Mouse (Mus musculus): ENCODE results near the gene Hs3st3b1. TPM values are rescaled to one million over a fixed set of nuclear protein-coding genes. Genes with fewer than 3 reads are reported as not detected.

Hs3st3b1 gene
- 1 to 10 TPM; 1.8 to 2.7 TPM for total RNA-seq (2021)
- long read RNA-seq, experiment 1, full-length matches to known transcripts, result 2 of 2 reads
- long read RNA-seq, experiment 1, partial matches to known transcripts, result 0 of 2 reads
- long read RNA-seq, experiment 1, other reads (novel, unspliced or antisense), result 0 of 2 reads
- long read RNA-seq, experiment 2, full-length matches to known transcripts, result 2 of 4 reads
- long read RNA-seq, experiment 2, partial matches to known transcripts, result 0 of 4 reads
- long read RNA-seq, experiment 2, other reads (novel, unspliced or antisense), result 2 of 4 reads

DNA sequence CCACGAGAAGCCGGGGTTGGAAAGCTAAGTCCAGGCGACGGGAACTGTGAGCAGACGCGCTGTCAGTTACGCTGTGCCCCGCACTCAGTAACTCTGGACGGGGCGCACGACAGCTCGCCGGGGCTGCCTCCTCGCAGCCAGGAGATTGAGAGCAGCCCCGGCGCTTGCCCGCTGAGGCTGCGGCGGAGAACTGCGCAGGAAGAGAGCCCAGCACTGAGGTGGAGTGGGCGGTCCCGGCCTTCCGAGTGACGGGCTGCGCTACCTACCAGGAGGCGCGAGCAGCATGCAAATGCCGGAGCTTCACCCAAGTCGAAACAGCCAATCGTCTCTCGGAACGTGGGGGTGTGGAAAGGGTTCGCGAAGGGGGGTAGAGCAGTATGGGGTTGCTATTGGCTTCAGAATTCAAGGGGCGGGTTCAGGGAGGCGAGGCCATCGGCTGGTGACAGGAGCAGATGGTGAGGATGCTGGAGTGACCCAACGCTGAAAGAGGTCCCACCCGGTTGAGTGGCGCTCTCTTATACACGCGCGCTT lies at the start of gene Hs3st3b1:
Hs3st3b1 (minus strand) TSS at position 200 of the 531 bp plus-strand sequence.
- DNase-seq (ENCODE audit: low spot score in 2 of 2), result peak; percentile 86 to 89

DNA sequence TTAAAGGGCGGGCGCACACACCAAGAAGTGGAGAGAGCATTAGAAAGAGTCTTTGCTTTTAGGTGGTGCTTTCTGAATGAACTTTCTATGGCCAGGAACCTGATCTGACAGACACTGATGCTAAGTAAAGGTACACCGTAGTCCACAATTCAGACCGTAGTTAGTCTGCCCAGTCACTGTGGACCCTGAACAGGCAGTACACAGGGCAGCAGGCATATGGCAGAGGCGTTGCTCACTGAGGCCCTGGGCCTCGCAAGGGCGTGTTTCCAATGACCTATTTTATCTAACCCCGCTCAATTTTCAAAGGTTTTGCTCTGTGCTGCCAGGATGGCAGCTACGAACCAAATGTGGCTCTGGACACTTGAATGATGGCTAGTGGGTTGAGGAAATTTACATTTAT lies 49.4 kb upstream of the Hs3st3b1 start:
- DNase-seq (ENCODE audit: low spot score in 2 of 2), result no peak

DNA sequence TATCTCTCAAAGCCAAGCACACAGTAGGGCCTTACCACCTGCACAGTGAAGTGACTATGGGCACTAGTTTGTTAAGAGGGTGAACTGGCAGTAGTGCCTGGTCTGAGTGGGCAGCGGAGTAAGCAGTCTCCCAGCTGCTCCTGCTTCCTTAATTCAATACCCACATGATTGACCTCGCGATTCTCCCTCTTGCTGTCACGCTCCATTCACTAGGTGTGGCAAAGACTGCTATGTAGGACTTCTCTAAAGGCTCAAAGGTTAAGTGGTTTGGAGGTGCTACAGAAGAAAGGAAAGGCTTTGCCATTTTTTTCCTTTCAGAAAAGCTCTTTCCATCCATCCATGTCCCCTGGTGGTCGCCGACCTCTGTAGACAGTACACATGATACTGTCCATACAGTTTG lies 48.7 kb upstream of the Hs3st3b1 start:
- no peak for DNase-seq (ENCODE audit: low spot score in 2 of 2)

DNA sequence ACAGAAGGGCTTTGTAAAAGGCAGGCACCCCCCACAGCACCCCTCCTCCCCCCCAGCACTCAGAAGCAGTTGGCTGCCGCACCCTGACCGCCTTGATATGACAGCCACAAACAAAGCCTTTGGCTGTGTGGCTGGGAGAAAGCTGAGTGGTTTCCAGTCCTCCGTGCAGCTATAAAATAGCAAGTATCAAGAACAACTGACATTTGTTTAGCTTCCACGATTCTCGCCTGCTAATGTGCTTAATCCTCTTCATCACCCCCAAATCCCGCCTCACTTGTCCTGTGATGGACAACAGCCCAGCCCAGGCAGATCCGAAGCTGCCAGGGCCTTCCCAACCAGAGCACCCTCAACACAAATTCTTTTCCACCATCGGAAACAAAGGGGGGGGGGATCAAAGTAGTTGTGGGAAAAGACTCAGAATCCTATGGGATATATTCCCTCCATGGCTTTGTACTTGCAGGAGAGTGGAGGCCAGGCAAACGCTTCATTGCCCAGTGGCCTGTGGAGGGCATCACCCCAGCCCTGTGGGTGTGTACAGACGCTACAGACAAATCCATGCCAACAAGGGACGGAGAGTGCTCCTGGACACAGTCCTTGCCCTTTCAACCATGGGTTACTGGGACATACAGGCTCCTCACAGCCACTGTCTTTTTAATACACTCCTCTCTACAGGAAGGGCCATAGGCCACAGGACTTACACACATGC lies 47.3 kb upstream of the Hs3st3b1 start:
- no peak for DNase-seq (ENCODE audit: low spot score in 2 of 2)

DNA sequence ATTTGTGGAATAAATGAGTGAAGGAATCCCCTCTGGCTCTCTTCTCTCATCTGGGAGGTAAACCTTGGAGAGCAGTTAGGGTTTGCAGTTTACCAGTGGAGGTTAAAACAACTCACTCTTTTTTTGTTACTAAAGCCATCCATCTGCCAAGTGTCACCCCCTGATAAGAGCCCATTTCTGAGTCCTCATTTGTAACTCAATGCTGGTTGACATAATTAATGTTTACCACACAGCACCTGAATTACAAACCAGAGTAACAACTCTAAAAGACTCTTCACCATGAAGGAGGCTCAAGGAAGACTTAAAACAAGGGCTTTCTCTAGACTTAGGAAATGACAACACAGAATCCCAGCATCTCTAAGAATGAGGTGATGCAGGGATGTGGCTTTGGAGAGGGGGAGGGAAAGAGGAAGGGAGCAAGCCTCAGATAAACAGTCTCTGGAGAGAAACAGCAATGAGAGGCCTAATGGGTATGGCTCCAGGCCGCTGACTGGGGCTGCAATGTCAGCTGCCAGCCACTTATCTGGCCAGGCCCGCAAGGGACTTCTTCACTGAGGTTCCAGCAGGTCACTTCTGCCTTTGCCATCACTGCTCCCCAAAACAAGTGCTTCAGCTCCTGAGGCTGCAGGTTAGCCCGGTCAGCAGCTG lies 46.4 kb upstream of the Hs3st3b1 start:
- no peak for DNase-seq (ENCODE audit: low spot score in 2 of 2)

DNA sequence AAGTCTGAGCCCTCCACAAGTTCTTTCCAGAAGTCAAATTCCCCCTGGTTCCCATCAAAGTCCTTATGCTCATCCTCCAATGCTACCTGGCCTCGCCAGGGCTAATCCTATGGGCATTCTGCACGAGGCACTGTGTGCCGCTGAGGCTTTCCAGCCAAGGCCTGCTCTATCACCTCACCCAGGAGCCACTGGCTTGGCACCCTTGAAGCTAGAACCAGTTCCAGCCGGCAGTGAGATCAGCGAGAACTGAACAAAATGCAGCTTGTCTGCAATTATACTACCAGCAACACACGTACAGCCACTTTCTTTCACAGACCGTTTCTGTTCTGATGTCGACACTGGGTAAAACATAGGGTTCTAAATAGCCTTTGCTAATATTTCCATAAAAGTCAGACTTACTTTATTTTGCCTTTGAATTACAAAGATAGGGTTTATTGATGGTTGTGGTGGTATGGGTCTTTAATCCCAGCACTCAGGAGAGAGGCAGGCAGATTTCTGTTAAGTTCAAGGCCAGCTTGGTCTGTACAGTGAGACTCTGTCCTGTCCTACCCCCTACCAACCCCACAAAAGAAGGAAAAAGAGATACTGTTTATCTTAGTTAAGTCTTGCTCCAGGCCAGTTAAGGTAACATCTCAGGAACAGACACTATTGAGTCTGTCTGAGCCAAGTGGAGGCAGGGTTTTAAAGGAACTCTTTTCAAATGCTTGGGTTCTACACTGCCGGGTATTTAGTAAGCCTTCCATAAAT lies 45.7 kb upstream of the Hs3st3b1 start:
- no peak for DNase-seq (ENCODE audit: low spot score in 2 of 2)

DNA sequence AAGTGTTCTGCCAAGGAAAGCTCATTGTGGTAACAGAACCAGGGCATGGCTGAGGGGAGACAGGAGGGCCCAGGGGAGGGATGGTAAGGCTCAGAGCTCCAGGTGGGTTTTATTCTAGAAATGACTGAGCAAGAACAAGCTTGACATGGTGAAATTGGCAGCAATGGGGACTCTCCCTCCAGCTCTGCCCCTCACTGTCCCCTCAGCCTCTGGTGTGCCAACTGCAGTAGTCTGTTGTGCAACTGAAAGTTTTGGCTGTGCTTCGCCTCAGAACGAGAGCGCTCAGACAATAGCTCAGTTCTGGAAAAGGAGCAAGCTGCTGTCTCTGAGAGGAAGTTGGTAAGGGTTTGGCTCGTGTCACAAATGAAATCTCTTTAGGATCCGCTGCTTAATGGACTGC lies 43.3 kb upstream of the Hs3st3b1 start:
- no peak for DNase-seq (ENCODE audit: low spot score in 2 of 2)

DNA sequence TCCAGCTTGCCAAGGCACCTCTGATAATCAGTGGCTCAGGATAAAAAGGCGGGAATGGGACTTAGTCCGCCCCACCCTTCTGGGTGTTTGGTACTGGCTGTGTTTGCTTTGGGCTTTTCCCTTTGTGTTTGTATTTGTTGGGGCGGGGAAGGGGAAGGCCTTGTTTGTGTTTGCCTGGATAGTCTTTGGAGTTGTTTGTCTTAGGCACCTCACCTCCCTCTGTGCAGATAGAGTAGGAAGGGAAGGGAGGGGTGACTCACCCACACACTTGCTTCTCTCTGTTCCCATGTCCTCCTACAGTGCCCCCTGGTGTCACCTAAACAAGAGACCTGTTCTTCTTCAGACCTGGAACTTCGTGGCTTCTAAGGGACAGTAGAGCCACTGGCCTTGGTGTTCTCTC lies 35.1 kb upstream of the Hs3st3b1 start:
- no peak for DNase-seq (ENCODE audit: low spot score in 2 of 2)

DNA sequence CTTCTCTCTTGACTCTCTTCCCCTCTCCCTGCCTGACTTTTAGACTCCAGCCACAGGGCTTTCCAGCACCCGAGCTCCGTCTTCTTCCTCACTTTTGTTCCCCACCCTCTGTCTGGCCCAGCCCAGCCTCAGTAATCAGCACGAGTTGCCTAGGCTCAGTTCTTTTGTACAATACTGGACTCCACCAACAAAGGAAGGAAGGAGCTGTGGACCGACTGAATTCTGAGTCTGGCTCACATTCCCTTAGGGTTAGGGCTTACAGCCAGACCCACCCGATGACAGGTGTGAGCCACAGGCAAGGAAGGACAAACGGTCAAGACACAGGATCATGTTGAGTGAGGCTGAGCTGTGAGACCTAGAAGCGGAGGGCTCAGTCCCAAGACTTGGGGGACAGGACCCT lies 34.7 kb upstream of the Hs3st3b1 start:
- no peak for DNase-seq (ENCODE audit: low spot score in 2 of 2)

DNA sequence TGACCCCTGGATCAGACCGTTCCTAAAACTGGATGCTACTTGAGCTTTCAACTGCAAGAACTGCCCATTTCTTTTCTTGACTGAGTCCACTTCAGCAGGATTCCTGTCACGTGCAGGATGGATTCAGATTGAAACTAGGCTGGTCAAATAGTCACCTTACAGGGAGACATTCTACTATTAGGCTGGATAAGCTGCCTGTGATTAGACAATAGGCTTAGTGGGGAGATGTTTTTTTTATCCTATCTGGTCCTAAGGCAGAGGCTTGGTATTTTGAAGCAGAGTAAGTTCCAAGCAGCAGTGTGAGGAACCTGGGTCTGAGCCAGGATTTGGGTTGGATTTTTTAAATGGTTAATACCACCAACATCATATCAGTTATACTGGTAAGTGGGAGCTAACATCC lies 31.8 kb upstream of the Hs3st3b1 start:
- no peak for DNase-seq (ENCODE audit: low spot score in 2 of 2)

DNA sequence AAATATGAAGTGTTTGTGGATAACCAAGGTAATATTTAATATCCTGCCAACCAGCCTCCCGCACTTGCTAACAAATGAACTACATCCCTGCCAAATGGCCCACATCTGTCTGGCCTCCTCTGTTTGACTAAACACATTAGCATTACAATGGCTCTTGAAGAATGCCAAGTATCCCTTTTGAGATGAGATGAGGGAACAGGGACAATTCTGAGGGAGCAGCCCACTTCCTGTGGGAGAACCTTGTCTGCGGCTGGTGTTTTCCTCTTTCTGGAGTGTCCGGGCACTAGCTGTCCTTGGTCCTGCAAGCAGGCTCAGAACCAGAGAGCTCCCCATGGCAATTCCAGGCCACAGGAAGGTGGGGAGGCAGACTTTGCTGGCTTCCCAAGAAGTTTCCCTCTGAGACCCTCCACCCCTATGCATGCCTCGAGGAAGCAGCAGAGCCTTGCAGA lies 30.7 kb upstream of the Hs3st3b1 start:
- DNase-seq (ENCODE audit: low spot score in 2 of 2), result no peak

DNA sequence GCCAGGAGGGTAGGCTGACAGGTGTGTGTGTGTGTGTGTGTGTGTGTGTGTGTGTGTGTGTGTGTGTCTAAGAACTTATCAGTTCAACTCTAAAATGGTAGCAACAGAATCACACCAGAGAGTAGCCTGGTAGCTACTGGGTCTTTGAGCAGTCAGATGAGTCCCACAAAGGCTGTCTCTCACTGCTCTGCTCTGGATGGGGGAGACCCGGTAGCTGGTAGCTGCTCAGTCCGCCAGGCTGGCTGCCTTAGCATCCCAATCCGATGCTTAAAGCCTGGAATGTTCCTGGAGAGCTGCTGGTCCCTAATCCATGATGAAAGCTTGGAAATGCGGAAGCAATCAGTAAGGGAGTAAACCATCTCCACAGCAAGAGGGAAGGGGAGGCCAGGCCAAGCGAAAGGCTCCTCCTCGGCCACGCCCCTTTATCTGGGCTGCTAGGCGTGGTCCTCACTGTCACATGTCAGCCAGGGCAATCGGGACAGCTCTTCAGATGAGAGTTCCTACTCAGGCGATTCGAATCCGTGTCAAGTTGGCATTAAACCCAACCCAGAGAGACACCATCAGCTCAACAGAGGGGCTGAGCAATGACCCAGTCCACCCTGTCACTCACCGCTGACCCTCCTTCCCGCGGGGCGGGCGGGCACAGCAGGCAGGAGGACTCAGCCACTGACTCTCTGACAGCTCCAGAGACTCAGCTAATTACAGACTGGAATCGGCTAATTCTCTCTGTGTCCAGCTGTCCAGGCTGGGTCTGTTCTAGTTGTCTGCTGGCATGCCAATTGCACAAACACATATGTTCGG lies 29.9 kb upstream of the Hs3st3b1 start:
- peak; percentile 8 to 28 for DNase-seq (ENCODE audit: low spot score in 2 of 2)

DNA sequence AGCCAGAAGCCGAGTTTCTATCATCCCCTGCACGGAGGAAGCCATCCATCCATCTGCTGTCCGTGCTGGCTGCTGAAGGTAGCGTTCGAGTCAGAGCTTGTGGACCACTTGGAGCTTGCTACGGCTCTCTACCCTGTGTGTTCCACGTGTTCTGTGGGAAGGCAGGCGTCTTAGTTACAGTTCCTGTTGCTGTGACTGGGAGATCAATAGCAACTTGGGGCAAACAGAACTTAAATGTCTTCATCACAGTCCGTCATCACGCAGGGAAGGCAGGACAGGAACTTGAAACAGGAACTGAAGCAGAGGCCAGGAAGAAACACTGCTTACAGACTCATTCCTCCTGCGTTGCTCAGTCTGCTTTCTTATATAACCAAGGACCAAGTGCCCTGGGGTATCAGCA lies 26.3 kb upstream of the Hs3st3b1 start:
- DNase-seq (ENCODE audit: low spot score in 2 of 2), result no peak

DNA sequence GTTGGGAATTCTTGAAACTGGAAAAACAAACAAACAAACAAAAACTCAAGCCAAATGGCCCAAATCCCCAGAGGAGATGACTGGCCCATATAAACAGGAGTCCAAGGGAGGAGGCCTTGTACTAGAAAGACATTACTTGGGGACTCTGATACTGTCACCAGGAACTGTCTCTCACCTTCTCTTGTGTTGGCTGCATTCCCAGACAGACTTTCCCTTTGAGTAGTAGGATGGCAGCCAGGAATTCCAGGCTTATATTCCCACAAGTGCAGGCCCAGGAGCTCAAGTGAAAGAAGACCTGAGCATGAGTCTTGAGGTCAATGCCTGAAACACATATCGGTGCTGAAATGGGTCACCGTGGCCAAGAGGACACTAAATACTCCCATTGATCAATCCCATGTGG lies 24.9 kb upstream of the Hs3st3b1 start:
- DNase-seq (ENCODE audit: low spot score in 2 of 2), result no peak

DNA sequence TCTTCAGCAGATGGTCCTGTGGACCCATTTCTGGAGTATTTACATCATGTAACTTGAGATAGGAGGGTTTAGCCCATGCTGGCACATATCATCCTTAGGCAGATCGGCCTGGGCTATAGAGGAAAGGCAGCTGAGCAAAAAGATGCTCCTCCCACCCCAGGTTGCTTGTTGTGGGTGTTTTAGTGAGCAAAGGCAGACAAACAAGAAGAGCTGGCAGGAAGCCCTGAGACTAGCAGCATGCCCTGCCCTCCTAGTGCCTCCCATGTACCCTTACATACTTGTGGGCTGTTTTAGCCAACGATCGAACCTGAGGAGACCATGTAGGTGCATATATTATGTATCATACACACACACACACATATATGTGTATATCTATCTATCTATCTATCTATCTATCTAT lies 21.9 kb upstream of the Hs3st3b1 start:
- no peak for DNase-seq (ENCODE audit: low spot score in 2 of 2)

DNA sequence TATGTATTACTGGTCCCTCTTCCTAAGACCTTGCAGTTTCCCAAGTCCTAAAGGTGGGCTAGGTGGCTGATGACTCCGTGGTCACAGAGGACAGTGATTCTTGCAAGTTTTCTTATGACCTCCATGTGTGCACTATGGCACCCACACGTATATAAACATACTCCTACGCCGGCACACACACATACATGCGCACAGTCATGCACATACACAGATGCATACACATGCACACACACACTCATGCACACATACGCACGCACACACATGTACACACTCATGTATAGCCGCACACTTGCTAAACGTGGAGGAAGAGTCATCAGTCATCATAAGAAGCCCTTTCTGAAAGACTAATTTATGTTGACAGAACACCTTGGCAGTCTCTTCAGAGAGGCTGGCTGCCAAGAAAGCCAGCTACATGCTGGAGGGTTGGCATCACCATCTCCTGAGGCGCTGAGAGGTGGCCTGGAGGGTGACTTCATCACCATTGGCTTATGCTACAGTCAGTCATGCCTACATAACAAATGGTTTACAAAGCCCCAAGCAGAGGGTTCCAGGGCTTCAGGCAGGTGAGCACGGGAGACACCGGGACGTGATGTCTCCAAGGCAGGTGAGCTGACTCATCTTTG lies 21.3 kb upstream of the Hs3st3b1 start:
- DNase-seq (ENCODE audit: low spot score in 2 of 2), result no peak

DNA sequence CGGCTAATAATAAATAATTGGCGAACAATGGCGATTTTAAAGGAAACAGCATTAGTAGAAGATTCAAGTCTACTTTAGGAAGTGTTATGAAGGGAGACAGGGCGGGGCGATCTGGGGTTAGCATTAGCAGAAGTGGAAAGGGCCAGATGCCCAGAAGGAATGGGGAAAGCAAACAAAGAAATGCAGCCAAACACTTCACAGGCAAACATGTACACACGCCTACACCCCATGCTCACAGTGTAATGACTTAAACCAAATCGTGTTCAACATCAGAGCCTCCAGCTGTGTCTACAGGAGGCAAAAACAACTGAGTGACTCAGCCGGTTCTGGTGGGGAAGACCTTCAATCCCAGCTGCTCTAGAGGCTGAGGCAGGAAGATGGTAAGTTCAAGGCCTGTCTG lies 20.1 kb upstream of the Hs3st3b1 start:
- DNase-seq (ENCODE audit: low spot score in 2 of 2), result no peak

DNA sequence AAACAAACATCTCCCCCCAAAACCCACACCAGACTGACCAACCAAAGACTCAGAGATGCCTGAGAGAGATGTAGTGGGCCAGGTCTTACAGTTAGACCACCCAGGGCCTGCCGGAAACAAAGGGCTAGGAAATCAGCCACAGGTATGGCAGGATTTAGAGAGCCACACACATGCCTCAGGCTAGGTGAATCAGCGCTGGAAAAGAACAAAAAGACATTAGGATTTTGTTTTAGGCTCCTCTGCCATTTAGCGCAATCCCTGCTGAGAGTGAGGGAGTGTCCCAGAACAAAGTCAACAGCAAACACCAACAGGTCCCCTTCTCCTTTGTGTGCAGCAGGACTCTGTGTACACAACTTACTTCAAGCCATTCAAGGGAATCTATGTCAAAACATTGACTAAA lies 14.6 kb upstream of the Hs3st3b1 start:
- no peak for DNase-seq (ENCODE audit: low spot score in 2 of 2)

DNA sequence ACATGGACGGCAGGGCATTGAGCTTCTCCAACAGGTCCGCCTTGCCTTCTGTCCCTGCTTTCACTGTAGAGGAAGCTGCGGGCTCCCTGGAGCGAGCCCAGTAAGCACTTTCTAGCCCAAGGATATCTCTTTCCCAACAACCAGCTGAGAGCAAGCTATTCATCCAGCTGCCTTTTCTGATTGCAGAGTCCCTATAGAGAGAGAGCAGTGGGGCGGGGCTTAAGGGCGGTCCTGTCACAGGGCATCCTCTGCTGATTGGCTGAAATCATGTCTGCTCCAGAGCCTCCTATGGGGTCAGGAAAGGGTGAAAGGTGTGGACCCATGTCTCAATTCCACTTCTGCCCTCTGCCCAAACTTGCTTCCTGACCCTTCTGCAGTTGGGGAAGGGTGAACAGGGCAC lies 4.8 kb upstream of the Hs3st3b1 start:
- DNase-seq (ENCODE audit: low spot score in 2 of 2), result no peak

DNA sequence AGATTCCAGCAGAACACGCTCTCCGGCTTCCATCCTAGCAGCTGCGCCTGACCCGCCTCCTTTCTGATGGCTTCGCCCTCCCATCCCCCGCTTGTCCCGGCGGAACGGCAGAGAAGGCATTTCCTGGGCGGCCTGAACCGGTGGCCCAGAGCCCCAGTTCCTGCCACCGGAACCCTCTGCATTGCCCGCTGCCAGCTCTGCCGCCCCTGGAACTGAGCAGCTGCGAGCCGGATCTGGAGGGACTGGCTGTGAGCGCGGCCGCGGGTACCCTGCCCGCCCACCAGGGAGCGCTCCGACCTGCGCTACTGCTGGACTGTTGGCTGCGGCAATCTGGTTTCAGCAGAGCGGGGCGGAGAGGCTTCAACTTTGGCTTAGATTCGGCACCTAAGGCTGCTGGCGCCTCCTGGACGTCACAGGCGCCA lies 3.1 kb upstream of the Hs3st3b1 start:
- peak; percentile 79 to 83 for DNase-seq (ENCODE audit: low spot score in 2 of 2)
